Mouse (Mus musculus) CD4-positive, CD25-positive, alpha-beta regulatory T cell, adult 9 weeks (primary cell): ENCODE results near the gene Mansc1. TPM values are rescaled to one million over a fixed set of nuclear protein-coding genes. Genes with fewer than 3 reads are reported as not detected.

Source experiments
- polyA plus RNA-seq: library from polyadenylated mRNA; unstranded; fragments of 100-300 nt; shearing (Covaris generic); gene quantifications from one replicate; pipeline ENCODE4 v1.2.1, GENCODE M21; 2017

The Mansc1 gene
- 6.5 TPM for polyA plus RNA-seq

GRCm38 (mm10) chr6:134631947-134632687 is at the start of gene Mansc1:
TSS of gene Mansc1 (minus strand) at chr6:134632488.

GRCm38 (mm10) chr6:134639210-134639609 is 6.9 kb upstream of the Mansc1 start, which contains the start of gene Borcs5:
TSS of gene Borcs5 (plus strand) at chr6:134639510.

GRCm38 (mm10) chr6:134566818-134567485 is 65.3 kb downstream of the Mansc1 start, which contains the start of gene Lrp6:
TSS of gene Lrp6 (minus strand) at chr6:134566965.

Other genes with a start within 250 kb of the Mansc1 start
- gene Bcl2l14, start 236.2 kb downstream of the Mansc1 start, polyA plus RNA-seq, result 4.8 TPM
- 4.5 TPM for gene Lrp6, start 65.5 kb downstream of the Mansc1 start, polyA plus RNA-seq
- 18.8 TPM for gene Borcs5, start 7.0 kb upstream of the Mansc1 start, polyA plus RNA-seq
- gene Dusp16, start 160.1 kb upstream of the Mansc1 start, polyA plus RNA-seq, result 1.6 TPM
- gene Crebl2, start 197.7 kb upstream of the Mansc1 start, polyA plus RNA-seq, result 42.9 TPM